Comparison of ENCODE assay signal across 8 mouse cellular contexts in the genomic region with DNA sequence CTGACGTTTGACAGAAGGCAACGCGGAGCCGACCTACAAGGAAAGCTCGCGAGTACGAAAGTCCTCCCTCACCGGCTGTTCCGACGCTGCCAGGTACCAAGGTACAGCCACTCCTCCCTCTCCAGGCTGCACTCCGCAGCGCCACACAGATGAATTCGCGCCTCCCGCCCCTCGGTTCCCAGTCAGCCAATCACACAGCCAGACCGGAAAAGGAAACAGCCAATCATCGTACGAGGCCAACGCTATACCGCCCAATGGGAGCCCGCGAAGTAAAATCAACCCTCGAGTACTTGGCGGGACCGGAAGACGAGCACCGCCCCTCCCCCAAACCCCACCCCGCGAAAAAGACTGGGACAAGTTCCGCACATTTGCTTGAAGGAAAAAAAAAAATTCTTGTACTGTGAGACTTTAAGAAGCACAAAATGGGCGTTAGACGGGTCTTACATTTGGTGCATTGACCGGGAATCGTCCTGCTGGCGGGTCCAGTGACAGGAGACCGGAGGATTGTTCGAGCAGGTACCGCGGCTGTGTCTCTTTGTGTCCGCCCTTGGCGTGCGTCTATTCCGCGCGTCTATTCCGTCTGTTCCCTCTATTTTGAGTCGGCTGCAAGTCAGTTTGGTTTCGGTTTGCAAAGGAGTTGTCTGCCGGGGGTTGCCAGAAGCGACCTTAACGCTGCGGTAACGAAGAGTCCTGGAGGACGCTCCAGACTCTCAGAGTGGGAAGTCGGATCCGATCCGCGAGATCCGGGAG. TPM values are rescaled to one million over a fixed set of nuclear protein-coding genes. Genes with fewer than 3 reads are reported as not detected.
DNase-seq lines count a peak whose midpoint lies in the region; ATAC-seq and TF ChIP-seq lines count a peak whose summit lies in the region.

TSS of gene Brip1 (minus strand) at position 157 of the 750 bp plus-strand sequence.

- ATAC-seq in activated CD4-positive, CD25-positive, alpha-beta regulatory T cell, adult 4 months: peak; percentile 100

- H3K4me1 ChIP-seq in cortical plate, adult 2 months (ENCODE audit: control insufficient read depth, insufficient read depth, low read length): no peaks in the 10 kb centered on the region
- H3K4me1 ChIP-seq in megakaryocyte, embryonic 14.5 days: peaks cover 32% of the 10 kb centered on the region

- peak; percentile 72 to 82 for DNase-seq in gastrocnemius, adult 8-10 months (ENCODE audit: low spot score in 2 of 2)
- DNase-seq in hindlimb bud, embryonic 11.5 days (ENCODE audit: extremely low spot score, low read depth, low spot score): peak; percentile 97
- peak; percentile 78 for DNase-seq in left cerebral cortex, adult 8-10 months (ENCODE audit: low spot score in 2 of 2)
- DNase-seq in right cerebral cortex, postnatal 10 days (ENCODE audit: low spot score in 2 of 2): peak; percentile 95
- peak; percentile 83 for DNase-seq in urinary bladder, postnatal 25 days (ENCODE audit: low spot score)

- TF ChIP-seq POLR2A in cortical plate, adult 2 months (IDR thresholded peaks at IDR 0.05; ENCODE audit: extremely low read depth, insufficient read depth, low read length): no peak

- TF ChIP-seq CTCF in cortical plate, adult 2 months (IDR thresholded peaks at IDR 0.05; ENCODE audit: extremely low read depth, insufficient read depth, low read length): no peak

- no peaks in the 10 kb centered on the region for H3K27me3 ChIP-seq in megakaryocyte, embryonic 14.5 days (replicated peaks)

- peaks cover 41% of the 10 kb centered on the region for H3K36me3 ChIP-seq in megakaryocyte, embryonic 14.5 days (replicated peaks; ENCODE audit: low read length)

- H3K27ac ChIP-seq in cortical plate, adult 2 months (ENCODE audit: insufficient read depth, low read length): no peak within 1 kb of the TSS

- peak within 1 kb of the TSS; percentile 92 for H3K4me3 ChIP-seq in cortical plate, adult 2 months (ENCODE audit: insufficient read depth, low read length)
- peak within 1 kb of the TSS; percentile 98 for H3K4me3 ChIP-seq in megakaryocyte, embryonic 14.5 days (replicated peaks)

- H3K9me3 ChIP-seq in megakaryocyte, embryonic 14.5 days: no peaks in the 10 kb centered on the region

RNA-seq across cellular contexts. Expression of gene Brip1, which starts in this region (rescaled TPM):
- 1 to 10 TPM; 6.0 to 8.5 TPM for polyA plus RNA-seq in activated CD4-positive, CD25-positive, alpha-beta regulatory T cell, adult 4 months (2017; shearing (Covaris generic))
- 0.06 and 0.08 TPM in 2 replicates for polyA plus RNA-seq in cortical plate, adult 2 months (2012; rRNA removed)
- under 1 TPM in 2 of 4 experiments, not detected in 2; 0.04 to 0.07 TPM for total RNA-seq in gastrocnemius, adult 8-10 months (2022)
- total RNA-seq in left cerebral cortex, adult 8-10 months (2022): under 1 TPM; 0.11 to 0.30 (median 0.11) TPM
- 0.16 TPM in 1 of 2 replicates, not detected in the other for polyA plus RNA-seq in megakaryocyte, embryonic 14.5 days (2012; ENCODE audit: insufficient read depth, low replicate concordance)

Comparison
In these comparisons a context has a peak if more than half of its experiments do, and no peak if none do; other contexts are left out.
1. Peak in DNase-seq in gastrocnemius, adult 8-10 months; RNA of the gene not detected or under 1 TPM.
2. Peak in DNase-seq in left cerebral cortex, adult 8-10 months; RNA of the gene not detected or under 1 TPM.